Mouse (Mus musculus): ENCODE results near the gene Nat8f2. TPM values are rescaled to one million over a fixed set of nuclear protein-coding genes. Genes with fewer than 3 reads are reported as not detected.
A peak's percentile ranks its signal among the peaks of the same experiment; 100 is the strongest.
"Not testable (repeated sequence)": the region's sequence is repeated elsewhere in the genome, so short reads cannot be mapped to it uniquely, and the experiment has no call there.

Nat8f2 gene
- 0.06 TPM in 1 of 2 replicates, not detected in the other for polyA plus RNA-seq (2012; rRNA removed)
- not detected in 2 replicates for polyA plus RNA-seq (2014; fragmentation: Nextera tagmentation; extraction: Ambion mirVana)

DNA sequence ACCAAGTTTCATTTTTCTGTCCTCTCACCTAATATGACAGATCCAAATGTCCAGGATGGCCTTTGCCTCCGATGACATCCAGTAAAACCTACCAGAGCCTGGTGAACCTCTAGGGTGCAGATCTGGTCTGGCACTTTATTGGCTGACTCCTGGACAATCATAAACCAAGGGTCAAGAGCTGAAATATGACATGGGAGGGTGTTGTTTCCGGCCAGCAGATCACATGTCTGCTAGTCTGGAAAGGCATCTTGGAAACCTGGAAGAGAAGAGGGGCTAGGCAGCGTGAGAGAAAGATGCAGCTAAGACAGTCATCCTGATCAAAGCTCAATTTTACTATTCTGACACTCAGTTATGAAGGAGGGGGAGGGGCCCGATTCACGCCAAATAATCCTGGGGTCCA, at the start of gene Nat8f2:
Gene Nat8f2 (minus strand): TSS at position 153 of the 400 bp plus-strand sequence.
- H3K4me3 ChIP-seq (replicated peaks; ENCODE audit: low read length); H3K27me3 ChIP-seq (ENCODE audit: control insufficient read depth, insufficient read depth, low read length); ATAC-seq (ENCODE audit: low FRiP score, low read depth); H3K4me1 ChIP-seq (ENCODE audit: control insufficient read depth, insufficient read depth, low read length); DNase-seq (ENCODE audit: low spot score); H3K9ac ChIP-seq (ENCODE audit: low read depth, low read length, severe bottlenecking); H3K36me3 ChIP-seq (ENCODE audit: control insufficient read depth, insufficient read depth, low read length); H3K4me2 ChIP-seq (replicated peaks; ENCODE audit: low read depth, low read length, severe bottlenecking); H3K9me3 ChIP-seq (ENCODE audit: control insufficient read depth, low read length); H3K27ac ChIP-seq (replicated peaks; ENCODE audit: low read depth, low read length): not testable (repeated sequence)
- WGBS: 73% methylated on average over 5 of the region's 5 CpGs

DNA sequence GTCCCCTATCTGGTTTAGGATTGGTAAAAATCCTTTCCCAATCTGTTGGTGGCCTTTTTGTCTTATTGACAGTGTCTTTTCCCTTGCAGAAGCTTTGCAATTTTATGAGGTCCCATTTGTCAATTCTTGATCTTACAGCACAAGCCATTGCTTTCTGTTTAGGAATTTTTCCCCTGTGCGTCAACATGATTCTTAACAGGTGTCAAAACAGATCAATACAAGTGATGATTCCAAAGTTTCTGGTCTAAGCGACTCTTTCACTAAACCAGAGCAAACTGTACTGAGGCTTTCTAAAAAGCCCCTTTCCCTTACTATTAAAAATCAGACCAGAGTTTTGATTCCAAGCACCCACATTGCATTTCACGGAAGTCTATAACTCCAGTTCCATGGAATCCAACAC, 49.4 kb upstream of the Nat8f2 start:
- not testable (repeated sequence) for ATAC-seq (ENCODE audit: low FRiP score, low read depth)
- H3K36me3 ChIP-seq (ENCODE audit: control insufficient read depth, insufficient read depth, low read length): peaks cover 21% of the 10 kb centered on the region

DNA sequence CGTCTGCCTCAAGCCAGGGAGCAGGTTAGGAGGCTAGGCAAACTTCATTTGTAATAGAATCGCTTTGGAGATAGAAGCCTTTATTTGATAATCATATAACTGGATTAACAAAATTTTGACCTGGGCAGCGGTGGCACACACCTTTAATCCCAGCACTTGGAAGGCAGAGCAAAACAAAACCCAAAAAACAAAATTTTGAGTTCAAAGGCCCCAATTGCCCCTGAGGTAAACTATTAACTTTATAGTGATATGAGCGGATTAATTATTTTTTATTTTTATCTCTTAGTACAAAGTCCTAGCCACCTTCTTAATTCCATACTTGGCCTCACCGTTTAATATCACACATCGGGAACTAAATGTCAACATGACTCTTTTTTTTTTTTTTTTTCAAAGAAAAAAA, 47.6 kb upstream of the Nat8f2 start:
- no peaks in the 10 kb centered on the region for H3K9me3 ChIP-seq (ENCODE audit: control insufficient read depth, low read length)
- peak overlapping the region; percentile 65 for H3K4me2 ChIP-seq (replicated peaks; ENCODE audit: low read depth, low read length, severe bottlenecking)
- H3K27me3 ChIP-seq (ENCODE audit: control insufficient read depth, insufficient read depth, low read length): no peaks in the 10 kb centered on the region
- TF ChIP-seq POLR2A (IDR thresholded peaks at IDR 0.05; ENCODE audit: borderline replicate concordance, extremely low read depth, insufficient read depth, insufficient read length): no peak
- H3K27ac ChIP-seq (replicated peaks; ENCODE audit: low read depth, low read length): no peak overlapping the region
- 82% methylated on average over 6 of the region's 6 CpGs for WGBS
- peaks cover 6% of the 10 kb centered on the region; the same call in 1 of the 2 replicates for H3K36me3 ChIP-seq (ENCODE audit: control insufficient read depth, insufficient read depth, low read length)
- peak overlapping the region; percentile 44 for H3K4me3 ChIP-seq (replicated peaks; ENCODE audit: low read length)
- H3K4me1 ChIP-seq (ENCODE audit: control insufficient read depth, insufficient read depth, low read length): peaks cover 10% of the 10 kb centered on the region; the same call in 1 of the 2 replicates
- DNase-seq (ENCODE audit: low spot score): no peak
- peak overlapping the region; percentile 72 for H3K9ac ChIP-seq (ENCODE audit: low read depth, low read length, severe bottlenecking)
- ATAC-seq (ENCODE audit: low FRiP score, low read depth): no peak

More for the DNA sequence above, 49.4 kb upstream of the Nat8f2 start:
- not testable (repeated sequence) for H3K4me2 ChIP-seq (replicated peaks; ENCODE audit: low read depth, low read length, severe bottlenecking); H3K9me3 ChIP-seq (ENCODE audit: control insufficient read depth, low read length); H3K9ac ChIP-seq (ENCODE audit: low read depth, low read length, severe bottlenecking); H3K27me3 ChIP-seq (ENCODE audit: control insufficient read depth, insufficient read depth, low read length); DNase-seq (ENCODE audit: low spot score); H3K27ac ChIP-seq (replicated peaks; ENCODE audit: low read depth, low read length); H3K4me3 ChIP-seq (replicated peaks; ENCODE audit: low read length)
- 97% methylated on average over 3 of the region's 3 CpGs for WGBS
- H3K4me1 ChIP-seq (ENCODE audit: control insufficient read depth, insufficient read depth, low read length): peaks cover 10% of the 10 kb centered on the region; the same call in 1 of the 2 replicates

DNA sequence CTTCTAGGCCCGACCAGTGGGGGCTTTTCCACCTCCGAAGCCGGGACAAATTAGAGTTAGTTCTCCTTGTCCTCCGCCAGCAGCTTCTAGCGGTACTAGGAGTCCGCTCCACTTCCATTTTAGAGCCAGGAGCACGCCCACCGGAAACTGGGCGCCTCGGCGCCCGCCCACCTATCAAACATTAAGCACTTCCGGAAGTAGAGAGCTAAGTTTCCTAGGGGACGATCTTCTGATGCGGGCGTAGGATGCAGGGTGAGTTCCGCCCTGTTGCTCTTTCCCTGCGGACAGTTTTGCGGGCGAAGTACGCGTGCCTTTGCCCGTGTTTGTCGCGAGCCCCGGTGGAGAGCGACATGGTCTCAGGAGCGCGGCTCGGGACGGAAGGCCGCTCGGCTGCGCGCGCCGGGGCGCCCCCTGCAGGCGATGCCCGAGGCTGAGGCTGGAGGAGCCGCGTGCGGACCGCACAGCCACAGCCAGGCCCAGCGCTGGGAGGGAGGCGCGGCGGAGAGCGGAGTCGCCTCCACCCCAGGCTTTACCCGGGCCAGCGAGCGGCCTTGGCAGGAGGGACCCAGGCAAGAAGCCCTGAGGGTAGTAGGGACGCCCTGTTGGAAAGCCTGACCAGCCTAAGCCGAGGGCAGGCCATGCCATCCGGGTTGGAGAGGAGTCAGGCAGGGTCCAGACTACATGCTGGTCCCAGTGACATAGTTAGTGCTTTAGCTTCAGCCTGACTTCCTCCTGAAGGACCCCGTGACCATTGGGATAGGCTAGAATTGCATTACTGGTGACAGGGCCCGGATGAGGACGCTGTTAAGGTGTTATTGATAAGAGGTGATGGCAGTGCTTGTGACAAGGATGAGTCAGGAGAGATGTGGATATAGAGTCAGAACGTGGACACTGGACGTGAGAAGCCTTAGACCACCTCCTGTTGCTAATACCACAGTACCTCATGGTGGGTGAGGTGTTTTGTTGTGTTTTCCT, 46.9 kb upstream of the Nat8f2 start, which contains the start of gene Nat8f1:
Gene Nat8f1 (minus strand): TSS at position 149 of the 975 bp plus-strand sequence.
- not testable (repeated sequence) for H3K27me3 ChIP-seq (ENCODE audit: control insufficient read depth, insufficient read depth, low read length); H3K36me3 ChIP-seq (ENCODE audit: control insufficient read depth, insufficient read depth, low read length); H3K9me3 ChIP-seq (ENCODE audit: control insufficient read depth, low read length)
- peaks cover 10% of the 10 kb centered on the region; the same call in 1 of the 2 replicates for H3K4me1 ChIP-seq (ENCODE audit: control insufficient read depth, insufficient read depth, low read length)
- peak; percentile 31; the same call in 1 of the 2 replicates for TF ChIP-seq POLR2A (IDR thresholded peaks at IDR 0.05; ENCODE audit: borderline replicate concordance, extremely low read depth, insufficient read depth, insufficient read length)
- peak within 1 kb of the TSS; percentile 65 for H3K27ac ChIP-seq (replicated peaks; ENCODE audit: low read depth, low read length)
- peak; percentile 93 for DNase-seq (ENCODE audit: low spot score)
- peak within 1 kb of the TSS; percentile 44 for H3K4me3 ChIP-seq (replicated peaks; ENCODE audit: low read length)
- ATAC-seq (ENCODE audit: low FRiP score, low read depth): peak; percentile 94
- peak within 1 kb of the TSS; percentile 72 for H3K4me2 ChIP-seq (replicated peaks; ENCODE audit: low read depth, low read length, severe bottlenecking)
- under 1% methylated on average over 57 of the region's 61 CpGs for WGBS
- H3K9ac ChIP-seq (ENCODE audit: low read depth, low read length, severe bottlenecking): peak within 1 kb of the TSS; percentile 72

GRCm38 (mm10) chr6:85915141-85915538, 46.2 kb upstream of the Nat8f2 start:
- H3K9ac ChIP-seq (ENCODE audit: low read depth, low read length, severe bottlenecking): peak overlapping the region; percentile 72
- WGBS: 5% methylated on average over 11 of the region's 11 CpGs
- no peak for DNase-seq (ENCODE audit: low spot score)

More at GRCm38 (mm10) chr6:85915141-85915538, 46.2 kb upstream of the Nat8f2 start:
- TF ChIP-seq POLR2A (IDR thresholded peaks at IDR 0.05; ENCODE audit: borderline replicate concordance, extremely low read depth, insufficient read depth, insufficient read length): no peak
- Histone ChIP-seq H3K9me3 (ENCODE audit: control insufficient read depth, low read length) (no peaks in the 10 kb centered on the region), H3K36me3 (ENCODE audit: control insufficient read depth, insufficient read depth, low read length) (no peaks in the 10 kb centered on the region), H3K4me3 (replicated peaks; ENCODE audit: low read length) (peak overlapping the region; percentile 44), H3K27me3 (ENCODE audit: control insufficient read depth, insufficient read depth, low read length) (no peaks in the 10 kb centered on the region), H3K27ac (replicated peaks; ENCODE audit: low read depth, low read length) (peak overlapping the region; percentile 65), H3K4me1 (ENCODE audit: control insufficient read depth, insufficient read depth, low read length) (peaks cover 10% of the 10 kb centered on the region; the same call in 1 of the 2 replicates), H3K4me2 (replicated peaks; ENCODE audit: low read depth, low read length, severe bottlenecking) (peak overlapping the region; percentile 72)
- no peak for ATAC-seq (ENCODE audit: low FRiP score, low read depth)

All from limb, embryonic 14.5 days (tissue).